Mouse (Mus musculus): Measurements from ENCODE around the gene Fbxw11. TPM values are rescaled to one million over a fixed set of nuclear protein-coding genes. Genes with fewer than 3 reads are reported as not detected.
A peak's percentile ranks its signal among the peaks of the same experiment; 100 is the strongest.
"Not testable (repeated sequence)": the region's sequence is repeated elsewhere in the genome, so short reads cannot be mapped to it uniquely, and the experiment has no call there.

The Fbxw11 gene
- polyA plus RNA-seq, 1 experiment from 2014 or later, result 118 TPM

GRCm38 (mm10) chr11:32682335-32683102 is 40.0 kb downstream of the Fbxw11 start:
- H3K9me3 ChIP-seq, result no peaks in the 10 kb centered on the region
- no peak overlapping the region for H3K4me3 ChIP-seq
- WGBS, result 90% methylated on average over 5 of the region's 5 CpGs
- no peak overlapping the region for H3K9ac ChIP-seq
- H3K4me1 ChIP-seq (replicated peaks), result peaks cover 28% of the 10 kb centered on the region
- H3K27me3 ChIP-seq, result no peaks in the 10 kb centered on the region
- H3K4me2 ChIP-seq, result no peak overlapping the region
- H3K27ac ChIP-seq, result no peak overlapping the region
- H3K36me3 ChIP-seq, result no peaks in the 10 kb centered on the region
- ATAC-seq (ENCODE audit: low FRiP score), result no peak

GRCm38 (mm10) chr11:32684690-32685254 is 42.2 kb downstream of the Fbxw11 start:
- no peaks in the 10 kb centered on the region for H3K27me3 ChIP-seq
- 76% methylated on average over 3 of the region's 3 CpGs for WGBS
- no peak overlapping the region for H3K4me2 ChIP-seq
- H3K9ac ChIP-seq, result no peak overlapping the region
- ATAC-seq (ENCODE audit: low FRiP score), result no peak
- H3K27ac ChIP-seq, result no peak overlapping the region
- H3K4me1 ChIP-seq (replicated peaks), result peaks cover 33% of the 10 kb centered on the region
- no peaks in the 10 kb centered on the region for H3K36me3 ChIP-seq
- no peak overlapping the region for H3K4me3 ChIP-seq
- no peaks in the 10 kb centered on the region for H3K9me3 ChIP-seq

- Histone ChIP-seq H3K9ac (no peak overlapping the region), H3K4me2 (no peak overlapping the region), H3K4me1 (replicated peaks) (peaks cover 25% of the 10 kb centered on the region), H3K27ac (no peak overlapping the region), H3K4me3 (no peak overlapping the region), H3K27me3 (no peaks in the 10 kb centered on the region), H3K36me3 (no peaks in the 10 kb centered on the region), H3K9me3 (no peaks in the 10 kb centered on the region)
- ATAC-seq (ENCODE audit: low FRiP score), result no peak
- WGBS, result 96% methylated on average over 2 of the region's 2 CpGs
Observed at GRCm38 (mm10) chr11:32688245-32688855, 45.8 kb downstream of the Fbxw11 start.

- Histone ChIP-seq H3K9me3 (no peaks in the 10 kb centered on the region), H3K9ac (no peak overlapping the region), H3K27me3 (no peaks in the 10 kb centered on the region), H3K27ac (no peak overlapping the region), H3K36me3 (no peaks in the 10 kb centered on the region), H3K4me2 (no peak overlapping the region), H3K4me1 (replicated peaks) (peaks cover 20% of the 10 kb centered on the region; the same call in 1 of the 2 replicates), H3K4me3 (no peak overlapping the region)
- ATAC-seq (ENCODE audit: low FRiP score), result no peak
- WGBS, result 94% methylated on average over 1 of the region's 1 CpGs
Observed at GRCm38 (mm10) chr11:32689510-32689909, 47.0 kb downstream of the Fbxw11 start.

GRCm38 (mm10) chr11:32692834-32693233 is 50.3 kb downstream of the Fbxw11 start:
- 92% methylated on average over 1 of the region's 1 CpGs for WGBS
- ATAC-seq (ENCODE audit: low FRiP score), result no peak
- H3K9ac ChIP-seq, result no peak overlapping the region
- no peak overlapping the region for H3K27ac ChIP-seq
- peaks cover 27% of the 10 kb centered on the region for H3K4me1 ChIP-seq (replicated peaks)
- no peak overlapping the region for H3K4me2 ChIP-seq
- no peaks in the 10 kb centered on the region for H3K27me3 ChIP-seq
- H3K36me3 ChIP-seq, result no peaks in the 10 kb centered on the region
- no peaks in the 10 kb centered on the region for H3K9me3 ChIP-seq
- H3K4me3 ChIP-seq, result no peak overlapping the region

DNA sequence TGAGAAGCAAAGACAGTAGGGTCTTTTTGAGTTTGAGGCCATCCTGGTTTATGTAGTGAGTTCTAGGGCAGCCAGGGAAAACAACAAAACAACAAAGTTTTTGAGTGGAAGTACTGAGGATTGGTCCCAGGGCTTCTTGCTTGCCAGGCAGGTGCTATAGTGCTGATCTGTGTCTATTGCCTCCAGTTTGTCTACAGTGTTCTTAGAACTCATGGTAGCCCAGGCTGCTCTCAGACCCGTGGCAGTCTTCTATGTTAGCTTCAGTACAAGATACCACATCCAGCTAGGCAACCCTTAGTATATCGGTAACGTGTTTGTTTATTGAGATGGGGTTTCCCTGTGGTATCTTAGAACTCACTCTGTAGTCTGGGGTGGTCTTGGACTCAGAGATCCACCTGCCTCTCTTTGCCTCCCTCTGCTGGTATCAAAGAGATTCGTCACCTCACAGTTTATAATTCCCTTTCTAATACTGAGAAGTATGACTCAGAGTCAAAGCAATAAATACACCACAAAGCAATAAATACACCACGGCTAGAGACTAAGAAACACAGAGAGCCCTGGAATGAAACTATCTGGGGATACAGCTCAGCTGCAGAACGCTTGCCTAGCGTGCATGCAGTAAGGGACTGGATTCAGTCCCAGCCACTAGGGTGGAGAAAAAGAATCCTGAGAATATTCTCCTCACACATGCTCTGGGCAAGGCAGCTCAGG is 51.1 kb downstream of the Fbxw11 start:
- WGBS, result 68% methylated on average over 7 of the region's 7 CpGs
- peak; percentile 65 for ATAC-seq (ENCODE audit: low FRiP score)

DNA sequence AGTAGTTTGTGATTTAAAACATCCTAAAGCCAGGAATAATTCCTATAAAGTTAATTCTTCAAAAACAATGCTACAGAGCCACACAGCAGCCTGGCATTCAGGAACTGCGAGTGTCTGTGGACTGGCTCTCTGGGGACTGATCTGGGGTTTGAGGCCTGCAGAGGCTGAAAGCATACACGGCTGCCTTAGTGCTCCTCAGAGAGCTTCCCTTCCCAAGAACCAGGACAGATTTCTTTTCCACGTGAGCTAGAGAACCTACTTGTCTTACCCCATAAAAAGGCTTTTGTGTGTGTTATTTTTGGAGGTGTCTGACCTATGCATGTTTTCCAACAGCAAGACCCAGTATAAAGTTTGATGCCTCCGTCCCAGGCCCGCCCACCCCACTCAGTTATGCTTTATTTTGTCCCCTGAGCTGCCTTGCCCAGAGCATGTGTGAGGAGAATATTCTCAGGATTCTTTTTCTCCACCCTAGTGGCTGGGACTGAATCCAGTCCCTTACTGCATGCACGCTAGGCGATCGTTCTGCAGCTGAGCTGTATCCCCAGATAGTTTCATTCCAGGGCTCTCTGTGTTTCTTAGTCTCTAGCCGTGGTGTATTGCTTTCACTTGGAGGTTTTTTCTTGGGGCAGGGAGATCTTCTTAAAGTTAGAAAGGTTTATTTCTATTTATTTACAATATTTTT is 51.9 kb downstream of the Fbxw11 start:
- H3K27me3 ChIP-seq; H3K36me3 ChIP-seq; H3K9me3 ChIP-seq; ATAC-seq (ENCODE audit: low FRiP score); H3K9ac ChIP-seq; H3K4me2 ChIP-seq; H3K27ac ChIP-seq; H3K4me3 ChIP-seq: not testable (repeated sequence)
- 63% methylated on average over 9 of the region's 9 CpGs for WGBS
- H3K4me1 ChIP-seq (replicated peaks), result peaks cover 29% of the 10 kb centered on the region

More for the DNA sequence above, 51.1 kb downstream of the Fbxw11 start:
- Histone ChIP-seq H3K4me3 (no peak overlapping the region), H3K4me2 (no peak overlapping the region), H3K27ac (no peak overlapping the region), H3K4me1 (replicated peaks) (peaks cover 29% of the 10 kb centered on the region), H3K9me3 (no peaks in the 10 kb centered on the region), H3K36me3 (no peaks in the 10 kb centered on the region), H3K9ac (no peak overlapping the region), H3K27me3 (no peaks in the 10 kb centered on the region)

DNA sequence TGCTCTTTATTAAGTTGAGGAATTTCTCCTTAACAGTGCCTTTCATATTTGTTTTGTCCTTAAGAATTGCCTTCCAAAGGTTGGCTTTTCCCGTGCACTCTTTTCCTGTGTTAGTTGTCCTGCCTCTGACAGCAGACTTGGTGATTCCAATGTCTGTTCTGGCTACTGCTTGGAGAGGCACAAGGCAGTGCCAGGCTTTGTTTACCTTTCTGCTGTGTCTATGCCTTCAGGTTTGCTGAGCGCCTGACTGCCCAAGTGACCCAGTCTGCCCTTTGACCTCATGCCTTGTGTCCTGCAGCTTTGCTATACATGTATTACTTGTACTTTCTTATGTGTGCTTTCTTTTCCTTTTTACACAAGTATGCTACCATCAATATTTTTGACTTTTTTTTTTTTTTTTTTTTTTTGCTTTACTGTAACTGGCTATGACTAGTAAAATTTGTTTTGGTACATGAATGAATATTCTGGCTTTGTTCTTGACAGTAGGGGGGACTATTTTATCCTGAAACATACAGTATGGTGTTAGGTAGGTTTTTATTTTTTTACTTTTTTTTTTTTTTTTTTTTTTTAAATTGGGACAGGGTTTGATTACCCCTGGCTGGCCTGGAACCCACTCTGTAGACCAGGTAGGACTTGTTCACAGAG is 54.0 kb downstream of the Fbxw11 start:
- Histone ChIP-seq H3K27me3 (no peaks in the 10 kb centered on the region), H3K4me1 (replicated peaks) (peaks cover 36% of the 10 kb centered on the region), H3K9me3 (no peaks in the 10 kb centered on the region), H3K4me2 (no peak overlapping the region), H3K4me3 (no peak overlapping the region), H3K27ac (no peak overlapping the region), H3K36me3 (no peaks in the 10 kb centered on the region), H3K9ac (no peak overlapping the region)
- 49% methylated on average over 2 of the region's 2 CpGs for whole genome bisulfite sequencing
- no peak for ATAC-seq (ENCODE audit: low FRiP score)

GRCm38 (mm10) chr11:32697695-32698094 is 55.2 kb downstream of the Fbxw11 start:
- H3K27ac ChIP-seq, result no peak overlapping the region
- ATAC-seq (ENCODE audit: low FRiP score), result no peak
- H3K36me3 ChIP-seq, result no peaks in the 10 kb centered on the region
- no peak overlapping the region for H3K4me3 ChIP-seq
- no peak overlapping the region for H3K9ac ChIP-seq
- H3K9me3 ChIP-seq, result no peaks in the 10 kb centered on the region
- peaks cover 38% of the 10 kb centered on the region for H3K4me1 ChIP-seq (replicated peaks)
- 77% methylated on average over 3 of the region's 3 CpGs for WGBS
- H3K27me3 ChIP-seq, result no peaks in the 10 kb centered on the region
- H3K4me2 ChIP-seq, result no peak overlapping the region

- Histone ChIP-seq H3K4me2 (no peak overlapping the region), H3K27ac (no peak overlapping the region), H3K9ac (no peak overlapping the region), H3K4me1 (replicated peaks) (peaks cover 42% of the 10 kb centered on the region), H3K4me3 (no peak overlapping the region), H3K27me3 (no peaks in the 10 kb centered on the region), H3K9me3 (no peaks in the 10 kb centered on the region), H3K36me3 (no peaks in the 10 kb centered on the region)
- 90% methylated on average over 3 of the region's 3 CpGs for WGBS
- ATAC-seq (ENCODE audit: low FRiP score), result no peak
Observed at GRCm38 (mm10) chr11:32699913-32700493, 57.5 kb downstream of the Fbxw11 start.

DNA sequence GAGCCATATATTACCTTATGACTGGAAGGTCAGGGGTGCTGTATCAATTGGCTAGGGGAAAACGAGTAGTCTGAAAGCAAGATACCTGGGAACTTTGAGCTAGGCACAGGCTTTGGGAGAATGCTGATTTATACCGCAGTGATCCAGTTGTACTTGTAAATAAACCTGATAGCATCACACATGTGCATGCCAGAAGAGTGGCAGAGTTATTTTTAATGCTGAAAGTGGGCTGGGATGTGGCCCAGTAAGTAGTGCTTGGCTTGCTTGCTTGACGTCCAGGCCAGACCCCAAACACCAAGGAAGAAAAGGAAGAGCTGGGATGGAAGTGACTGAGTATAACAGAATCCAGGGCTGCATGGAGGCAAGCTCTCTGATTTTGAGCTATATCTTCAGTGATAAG is 59.0 kb downstream of the Fbxw11 start:
- no peaks in the 10 kb centered on the region for H3K27me3 ChIP-seq
- no peaks in the 10 kb centered on the region for H3K36me3 ChIP-seq
- no peak for ATAC-seq (ENCODE audit: low FRiP score)
- 87% methylated on average over 3 of the region's 3 CpGs for WGBS
- no peak overlapping the region for H3K4me3 ChIP-seq
- H3K27ac ChIP-seq, result no peak overlapping the region
- H3K4me1 ChIP-seq (replicated peaks), result peaks cover 34% of the 10 kb centered on the region
- H3K9me3 ChIP-seq, result no peaks in the 10 kb centered on the region
- no peak overlapping the region for H3K9ac ChIP-seq
- H3K4me2 ChIP-seq, result no peak overlapping the region

Data from hindbrain, embryonic 13.5 days (tissue).